14 mouse cellular contexts compared by ENCODE assay signal in genomic region chr6:30671696-30672095, GRCm38 (mm10). TPM values are rescaled to one million over a fixed set of nuclear protein-coding genes. Genes with fewer than 3 reads are reported as not detected.
A peak's percentile ranks its signal among the peaks of the same experiment; 100 is the strongest.
DNase-seq lines count a peak whose midpoint lies in the region; ATAC-seq lines count a peak whose summit lies in the region.
"Had no signal": no experiment of that assay in that cellular context is flagged by ENCODE, and none has a peak within 500 bp of the region (broad histone marks: within the 10 kb centered on the region; RNA-seq: fewer than 3 reads in every experiment).

No protein-coding gene starts in this region.

- no peaks in the 10 kb centered on the region for H3K27me3 ChIP-seq in megakaryocyte, embryonic 14.5 days (replicated peaks)
- H3K27me3 ChIP-seq in embryonic facial prominence, embryonic 14.5 days (replicated peaks; ENCODE audit: control insufficient read depth, insufficient read depth, low read length), result no peaks in the 10 kb centered on the region
- no peaks in the 10 kb centered on the region for H3K27me3 ChIP-seq in limb, embryonic 15.5 days
- H3K27me3 ChIP-seq: midbrain, embryonic 12.5 days; neural tube, embryonic 15.5 days had no signal

- no peak overlapping the region for H3K9ac ChIP-seq in embryonic facial prominence, embryonic 14.5 days (ENCODE audit: low read depth, low read length)
- no peak overlapping the region for H3K9ac ChIP-seq in limb, embryonic 15.5 days
- H3K9ac ChIP-seq: heart, embryonic 13.5 days; midbrain, embryonic 12.5 days; neural tube, embryonic 15.5 days had no signal

- ATAC-seq in megakaryocyte, adult 5-6 weeks (ENCODE audit: poor library complexity, severe bottlenecking), result no peak
- peak; percentile 23 for ATAC-seq in activated CD4-positive, CD25-positive, alpha-beta regulatory T cell, adult 4 months
- peak; percentile 55 for ATAC-seq in embryonic facial prominence, embryonic 14.5 days (ENCODE audit: low read depth)
- peak; percentile 69; the same call in 1 of the 2 replicates for ATAC-seq in limb, embryonic 15.5 days (ENCODE audit: insufficient number of reproducible peaks, low FRiP score, low TSS enrichment, low read depth)

- H3K4me1 ChIP-seq in megakaryocyte, embryonic 14.5 days, result peaks cover 54% of the 10 kb centered on the region
- H3K4me1 ChIP-seq in embryonic facial prominence, embryonic 14.5 days (ENCODE audit: control insufficient read depth, insufficient read depth, low read length), result peaks cover 72% of the 10 kb centered on the region
- H3K4me1 ChIP-seq in limb, embryonic 15.5 days, result peaks cover 59% of the 10 kb centered on the region

- H3K36me3 ChIP-seq in megakaryocyte, embryonic 14.5 days (replicated peaks; ENCODE audit: low read length), result peaks cover 9% of the 10 kb centered on the region
- H3K36me3 ChIP-seq in embryonic facial prominence, embryonic 14.5 days (ENCODE audit: control insufficient read depth, insufficient read depth, low read length), result no peaks in the 10 kb centered on the region
- H3K36me3 ChIP-seq in limb, embryonic 15.5 days, result no peaks in the 10 kb centered on the region
- H3K36me3 ChIP-seq: heart, embryonic 13.5 days; midbrain, embryonic 12.5 days; neural tube, embryonic 15.5 days had no signal

- WGBS in embryonic facial prominence, embryonic 14.5 days, result 48% methylated on average over 5 of the region's 5 CpGs
- WGBS in limb, embryonic 15.5 days, result 35% methylated on average over 5 of the region's 5 CpGs

- H3K4me3 ChIP-seq in megakaryocyte, embryonic 14.5 days (replicated peaks), result peak overlapping the region; percentile 15
- H3K4me3 ChIP-seq in embryonic facial prominence, embryonic 14.5 days (ENCODE audit: low read depth, low read length), result no peak overlapping the region
- no peak overlapping the region for H3K4me3 ChIP-seq in limb, embryonic 15.5 days
- H3K4me3 ChIP-seq: heart, embryonic 13.5 days; midbrain, embryonic 12.5 days; neural tube, embryonic 15.5 days had no signal

- DNase-seq in embryonic facial prominence, embryonic 14.5 days (ENCODE audit: low spot score), result peak; percentile 87
- DNase-seq in urinary bladder, adult 2 months (ENCODE audit: low spot score), result no peak
- DNase-seq in cerebellum, adult 11-12 months, result no peak
- DNase-seq: cerebellum, adult 9-11 months; lung, adult 2 months had no signal

- no peak overlapping the region for H3K4me2 ChIP-seq in embryonic facial prominence, embryonic 14.5 days (ENCODE audit: low read depth, low read length)
- no peak overlapping the region for H3K4me2 ChIP-seq in limb, embryonic 15.5 days
- H3K4me2 ChIP-seq: heart, embryonic 13.5 days; midbrain, embryonic 12.5 days; neural tube, embryonic 15.5 days had no signal

- no peaks in the 10 kb centered on the region for H3K9me3 ChIP-seq in megakaryocyte, embryonic 14.5 days
- no peaks in the 10 kb centered on the region for H3K9me3 ChIP-seq in embryonic facial prominence, embryonic 14.5 days (ENCODE audit: control insufficient read depth, low read length)
- H3K9me3 ChIP-seq in limb, embryonic 15.5 days, result no peaks in the 10 kb centered on the region
- H3K9me3 ChIP-seq: heart, embryonic 13.5 days; midbrain, embryonic 12.5 days; neural tube, embryonic 15.5 days had no signal

- peak overlapping the region; percentile 98 for H3K27ac ChIP-seq in embryonic facial prominence, embryonic 14.5 days (replicated peaks; ENCODE audit: low read depth, low read length)
- peak overlapping the region; percentile 84 for H3K27ac ChIP-seq in limb, embryonic 15.5 days
- H3K27ac ChIP-seq: midbrain, embryonic 12.5 days; neural tube, embryonic 15.5 days had no signal

RNA-seq across cellular contexts. Expression of gene Cep41, which starts 21.9 kb away (rescaled TPM):
- 13.1 and 15.8 TPM in 2 replicates for polyA plus RNA-seq in megakaryocyte, embryonic 14.5 days (2012; ENCODE audit: insufficient read depth, low replicate concordance)
- 3.5 and 6.0 TPM in 2 replicates for total RNA-seq in megakaryocyte, adult 5-6 weeks (2015)
- 2.0 and 3.1 TPM in 2 replicates for total RNA-seq in megakaryocyte, adult 5-6 weeks (2017)
- 1 to 10 TPM; 7.4 to 7.7 TPM for polyA plus RNA-seq in activated CD4-positive, CD25-positive, alpha-beta regulatory T cell, adult 4 months (2017; shearing (Covaris generic))
- 38.6 and 44.3 TPM in 2 replicates for polyA plus RNA-seq in embryonic facial prominence, embryonic 14.5 days (2014; fragmentation: Nextera tagmentation; extraction: Ambion mirVana)
- 28.6 and 46.4 TPM in 2 replicates for polyA plus RNA-seq in limb, embryonic 15.5 days (2015; fragmentation: Nextera tagmentation; extraction: Ambion mirVana)
- 5.7 and 7.1 TPM in 2 replicates for polyA plus RNA-seq in urinary bladder, adult 2 months (2012; rRNA removed)

RNA-seq across cellular contexts. Expression of gene Cpa1, which starts 32.7 kb away (rescaled TPM):
- not detected in 2 replicates for polyA plus RNA-seq in megakaryocyte, embryonic 14.5 days (2012; ENCODE audit: insufficient read depth, low replicate concordance)
- total RNA-seq in megakaryocyte, adult 5-6 weeks (2015), result not detected in 2 replicates
- not detected in 2 replicates for total RNA-seq in megakaryocyte, adult 5-6 weeks (2017)
- not detected for polyA plus RNA-seq in activated CD4-positive, CD25-positive, alpha-beta regulatory T cell, adult 4 months (2017; shearing (Covaris generic))
- polyA plus RNA-seq in embryonic facial prominence, embryonic 14.5 days (2014; fragmentation: Nextera tagmentation; extraction: Ambion mirVana), result 1.3 and 1.7 TPM in 2 replicates
- polyA plus RNA-seq in limb, embryonic 15.5 days (2015; fragmentation: Nextera tagmentation; extraction: Ambion mirVana), result 1.7 and 1.9 TPM in 2 replicates
- polyA plus RNA-seq in urinary bladder, adult 2 months (2012; rRNA removed), result 0.15 and 0.47 TPM in 2 replicates
- total RNA-seq: ES-E14; gastrocnemius, adult 8-10 months had no signal

RNA-seq across cellular contexts. Expression of gene Mest, which starts 51.7 kb away (rescaled TPM):
- 48.4 and 174 TPM in 2 replicates for polyA plus RNA-seq in megakaryocyte, embryonic 14.5 days (2012; ENCODE audit: insufficient read depth, low replicate concordance)
- not detected in 2 replicates for total RNA-seq in megakaryocyte, adult 5-6 weeks (2015)
- total RNA-seq in megakaryocyte, adult 5-6 weeks (2017), result 0.07 and 0.20 TPM in 2 replicates
- polyA plus RNA-seq in activated CD4-positive, CD25-positive, alpha-beta regulatory T cell, adult 4 months (2017; shearing (Covaris generic)), result under 1 TPM; 0.37 to 0.85 TPM
- 2,046 and 2,257 TPM in 2 replicates for polyA plus RNA-seq in embryonic facial prominence, embryonic 14.5 days (2014; fragmentation: Nextera tagmentation; extraction: Ambion mirVana)
- 1,721 and 1,971 TPM in 2 replicates for polyA plus RNA-seq in limb, embryonic 15.5 days (2015; fragmentation: Nextera tagmentation; extraction: Ambion mirVana)
- 4.7 and 5.1 TPM in 2 replicates for polyA plus RNA-seq in urinary bladder, adult 2 months (2012; rRNA removed)
